Mouse (Mus musculus): ENCODE data around the gene Zfp53. TPM values are rescaled to one million over a fixed set of nuclear protein-coding genes. Genes with fewer than 3 reads are reported as not detected.

Zfp53 gene
- total and polyA plus RNA-seq, 3 experiments = 2.6 to 15.1 (median 8.5) TPM

GRCm38 (mm10) chr17:21504524-21504923, 15.7 kb downstream of the Zfp53 start:
- TF ChIP-seq GATA2 (IDR thresholded peaks at IDR 0.05; ENCODE audit: borderline replicate concordance, low read depth, low read length) (no peak), CTCF (IDR thresholded peaks at IDR 0.05; ENCODE audit: low read depth, low read length) (no peak), GATA1 (IDR thresholded peaks at IDR 0.05; ENCODE audit: borderline replicate concordance, low read length) (no peak), TAL1 (conservative IDR thresholded peaks at IDR 0.05; ENCODE audit: low read depth, low read length) (no peak), POLR2AphosphoS5 (IDR thresholded peaks at IDR 0.05; ENCODE audit: insufficient replicate concordance, low read depth, low read length) (no peak)
- ATAC-seq (ENCODE audit: extremely low read depth, insufficient number of reproducible peaks, low FRiP score, poor library complexity, severe bottlenecking) = no peak
- no peak for DNase-seq (ENCODE audit: low spot score)
- H3K4me1 ChIP-seq (ENCODE audit: insufficient read depth, low read depth, low read length) = no peaks in the 10 kb centered on the region
- no peaks in the 10 kb centered on the region for H3K27me3 ChIP-seq (ENCODE audit: insufficient read depth, low read length)
- H3K4me3 ChIP-seq (ENCODE audit: low read depth, low read length) = no peak overlapping the region
- no peaks in the 10 kb centered on the region for H3K9me3 ChIP-seq (replicated peaks)
- peaks cover 32% of the 10 kb centered on the region for H3K36me3 ChIP-seq (replicated peaks)

DNA sequence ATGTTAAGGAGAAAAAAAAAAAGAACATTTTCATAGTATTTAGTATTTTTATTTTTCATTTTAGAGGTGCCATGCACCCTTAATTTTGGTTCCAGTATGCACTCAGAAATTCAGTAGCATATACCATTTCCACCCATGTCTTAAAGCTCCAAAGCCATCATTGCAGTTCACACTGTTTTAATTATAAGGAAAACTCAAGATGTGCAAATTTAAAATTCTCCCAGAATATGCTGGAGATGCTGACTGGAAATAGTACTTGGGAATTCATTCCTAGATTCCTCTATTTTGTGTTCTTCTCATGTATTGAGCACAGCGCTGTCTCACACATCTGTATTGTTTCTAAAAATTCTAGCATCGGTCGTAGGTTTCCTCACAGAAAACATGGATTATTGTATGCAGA, 17.5 kb downstream of the Zfp53 start:
- H3K36me3 ChIP-seq (replicated peaks) = peaks cover 33% of the 10 kb centered on the region
- DNase-seq (ENCODE audit: low spot score) = no peak
- TF ChIP-seq GATA1 (IDR thresholded peaks at IDR 0.05; ENCODE audit: borderline replicate concordance, low read length) (no peak), TAL1 (conservative IDR thresholded peaks at IDR 0.05; ENCODE audit: low read depth, low read length) (no peak), GATA2 (IDR thresholded peaks at IDR 0.05; ENCODE audit: borderline replicate concordance, low read depth, low read length) (no peak), CTCF (IDR thresholded peaks at IDR 0.05; ENCODE audit: low read depth, low read length) (no peak), POLR2AphosphoS5 (IDR thresholded peaks at IDR 0.05; ENCODE audit: insufficient replicate concordance, low read depth, low read length) (no peak)

DNA sequence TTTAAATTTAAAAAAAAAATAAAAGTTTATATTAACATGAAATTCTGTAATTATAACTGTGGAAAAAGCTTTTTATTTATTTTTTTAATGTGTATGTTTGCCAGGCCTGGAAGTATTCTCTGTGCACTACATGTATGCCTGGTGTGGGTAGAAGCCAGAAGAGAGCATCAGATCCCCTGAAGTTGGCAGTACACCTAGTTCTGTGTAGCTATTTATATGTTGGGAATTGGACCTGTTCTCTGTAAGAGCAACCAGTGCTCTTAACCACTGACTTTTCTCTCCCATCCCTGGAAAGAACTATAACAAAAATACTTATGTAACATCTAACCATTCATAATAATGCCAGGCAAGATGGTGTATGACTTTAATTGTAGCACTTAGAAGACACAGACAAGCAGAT, 21.0 kb downstream of the Zfp53 start:
- no peak overlapping the region for H3K4me3 ChIP-seq (ENCODE audit: low read depth, low read length)
- H3K4me1 ChIP-seq (ENCODE audit: insufficient read depth, low read depth, low read length) = no peaks in the 10 kb centered on the region
- no peak for DNase-seq (ENCODE audit: low spot score)
- peaks cover 34% of the 10 kb centered on the region for H3K36me3 ChIP-seq (replicated peaks)
- TF ChIP-seq GATA1 (IDR thresholded peaks at IDR 0.05; ENCODE audit: borderline replicate concordance, low read length) = no peak
- no peak for TF ChIP-seq POLR2AphosphoS5 (IDR thresholded peaks at IDR 0.05; ENCODE audit: insufficient replicate concordance, low read depth, low read length)
- H3K9me3 ChIP-seq (replicated peaks) = no peaks in the 10 kb centered on the region
- H3K27me3 ChIP-seq (ENCODE audit: insufficient read depth, low read length) = no peaks in the 10 kb centered on the region
- no peak for ATAC-seq (ENCODE audit: extremely low read depth, insufficient number of reproducible peaks, low FRiP score, poor library complexity, severe bottlenecking)

More for the DNA sequence above, 17.5 kb downstream of the Zfp53 start:
- no peak overlapping the region for H3K4me3 ChIP-seq (ENCODE audit: low read depth, low read length)
- H3K9me3 ChIP-seq (replicated peaks) = no peaks in the 10 kb centered on the region
- no peaks in the 10 kb centered on the region for H3K4me1 ChIP-seq (ENCODE audit: insufficient read depth, low read depth, low read length)
- no peaks in the 10 kb centered on the region for H3K27me3 ChIP-seq (ENCODE audit: insufficient read depth, low read length)
- no peak for ATAC-seq (ENCODE audit: extremely low read depth, insufficient number of reproducible peaks, low FRiP score, poor library complexity, severe bottlenecking)

DNA sequence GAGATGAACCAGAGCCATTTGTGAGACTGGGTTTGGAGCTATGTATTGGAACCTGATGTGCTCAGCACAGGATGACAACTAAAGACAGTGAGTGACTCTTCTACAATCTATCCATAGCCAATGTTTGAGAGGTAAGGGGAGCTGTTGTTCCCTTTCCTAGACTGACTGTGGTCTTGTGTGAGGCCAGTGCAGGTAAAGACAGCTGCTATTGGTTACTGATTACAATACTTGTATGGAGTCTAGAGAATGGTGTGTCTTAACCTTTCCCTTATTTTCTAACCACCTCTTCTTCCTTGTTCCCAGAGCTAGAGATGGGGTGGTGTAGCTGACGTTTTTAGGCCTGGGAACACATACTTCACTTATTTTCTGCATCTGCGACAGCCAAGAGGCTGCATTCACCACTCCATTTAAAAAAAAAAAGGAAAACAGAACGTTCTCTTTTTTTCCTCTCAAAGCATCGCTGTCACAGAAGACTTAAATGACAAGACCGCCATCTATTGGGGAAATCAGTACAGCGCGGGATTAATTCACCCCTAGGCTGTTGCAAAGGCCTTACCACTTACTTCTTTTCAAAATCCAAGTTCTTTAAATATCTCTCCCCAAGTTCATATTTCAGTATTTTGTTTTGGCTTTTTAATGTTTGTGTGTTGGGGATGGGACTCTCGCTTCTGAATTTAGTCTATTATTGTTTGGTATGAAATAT, 26.8 kb downstream of the Zfp53 start:
- peak; percentile 37 for DNase-seq (ENCODE audit: low spot score)
- TF ChIP-seq GATA2 (IDR thresholded peaks at IDR 0.05; ENCODE audit: borderline replicate concordance, low read depth, low read length) = no peak
- TF ChIP-seq GATA1 (IDR thresholded peaks at IDR 0.05; ENCODE audit: borderline replicate concordance, low read length) = no peak
- TF ChIP-seq CTCF (IDR thresholded peaks at IDR 0.05; ENCODE audit: low read depth, low read length) = no peak
- TF ChIP-seq TAL1 (conservative IDR thresholded peaks at IDR 0.05; ENCODE audit: low read depth, low read length) = no peak
- TF ChIP-seq POLR2AphosphoS5 (IDR thresholded peaks at IDR 0.05; ENCODE audit: insufficient replicate concordance, low read depth, low read length) = no peak

GRCm38 (mm10) chr17:21516201-21517129, 27.7 kb downstream of the Zfp53 start:
- DNase-seq (ENCODE audit: low spot score) = peak; percentile 80
- TF ChIP-seq TAL1 (conservative IDR thresholded peaks at IDR 0.05; ENCODE audit: low read depth, low read length) (no peak), CTCF (IDR thresholded peaks at IDR 0.05; ENCODE audit: low read depth, low read length) (no peak), POLR2AphosphoS5 (IDR thresholded peaks at IDR 0.05; ENCODE audit: insufficient replicate concordance, low read depth, low read length) (no peak)
- H3K4me3 ChIP-seq (ENCODE audit: low read depth, low read length) = peak overlapping the region; percentile 75

More for the DNA sequence above, 26.8 kb downstream of the Zfp53 start:
- peak; percentile 67; the same call in 1 of the 2 replicates for ATAC-seq (ENCODE audit: extremely low read depth, insufficient number of reproducible peaks, low FRiP score, poor library complexity, severe bottlenecking)
- peaks cover 12% of the 10 kb centered on the region for H3K4me1 ChIP-seq (ENCODE audit: insufficient read depth, low read depth, low read length)
- peaks cover 5% of the 10 kb centered on the region for H3K36me3 ChIP-seq (replicated peaks)
- no peaks in the 10 kb centered on the region for H3K27me3 ChIP-seq (ENCODE audit: insufficient read depth, low read length)
- H3K4me3 ChIP-seq (ENCODE audit: low read depth, low read length) = peak overlapping the region; percentile 75; the same call in 1 of the 2 replicates
- H3K9me3 ChIP-seq (replicated peaks) = no peaks in the 10 kb centered on the region

DNA sequence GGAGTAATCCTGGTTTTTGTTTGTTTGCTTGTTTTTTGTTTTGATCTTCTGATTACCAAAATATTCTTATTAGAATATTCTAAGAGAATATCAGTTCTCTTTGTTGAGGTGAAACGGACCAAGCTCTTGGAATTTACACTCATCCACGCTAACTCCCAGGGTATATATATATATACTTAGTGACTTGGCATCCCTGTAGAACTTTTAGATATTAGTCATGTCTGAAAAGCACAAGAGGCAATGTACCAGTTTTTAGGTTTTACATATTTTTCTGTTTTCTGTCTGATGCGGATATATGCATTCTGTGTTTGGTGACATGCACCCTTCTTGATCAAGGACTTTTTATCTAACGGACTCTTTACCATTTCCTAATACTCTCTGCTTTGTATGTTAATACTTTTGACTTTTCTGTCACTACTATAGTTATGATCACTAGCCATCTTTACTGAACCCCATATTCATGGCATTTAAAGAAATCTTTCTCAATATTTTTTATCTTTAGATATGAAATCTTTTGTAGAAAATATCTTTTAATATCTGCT, 28.4 kb downstream of the Zfp53 start:
- no peak for TF ChIP-seq CTCF (IDR thresholded peaks at IDR 0.05; ENCODE audit: low read depth, low read length)
- no peak for TF ChIP-seq GATA2 (IDR thresholded peaks at IDR 0.05; ENCODE audit: borderline replicate concordance, low read depth, low read length)
- TF ChIP-seq POLR2AphosphoS5 (IDR thresholded peaks at IDR 0.05; ENCODE audit: insufficient replicate concordance, low read depth, low read length) = no peak
- TF ChIP-seq TAL1 (conservative IDR thresholded peaks at IDR 0.05; ENCODE audit: low read depth, low read length) = no peak
- no peak for TF ChIP-seq GATA1 (IDR thresholded peaks at IDR 0.05; ENCODE audit: borderline replicate concordance, low read length)
- ATAC-seq (ENCODE audit: extremely low read depth, insufficient number of reproducible peaks, low FRiP score, poor library complexity, severe bottlenecking) = no peak
- no peak for DNase-seq (ENCODE audit: low spot score)

More at GRCm38 (mm10) chr17:21516201-21517129, 27.7 kb downstream of the Zfp53 start:
- no peaks in the 10 kb centered on the region for H3K27me3 ChIP-seq (ENCODE audit: insufficient read depth, low read length)
- ATAC-seq (ENCODE audit: extremely low read depth, insufficient number of reproducible peaks, low FRiP score, poor library complexity, severe bottlenecking) = peak; percentile 86
- H3K9me3 ChIP-seq (replicated peaks) = no peaks in the 10 kb centered on the region
- H3K36me3 ChIP-seq (replicated peaks) = peaks cover 3% of the 10 kb centered on the region
- H3K4me1 ChIP-seq (ENCODE audit: insufficient read depth, low read depth, low read length) = peaks cover 12% of the 10 kb centered on the region

More for the DNA sequence above, 28.4 kb downstream of the Zfp53 start:
- Histone ChIP-seq H3K4me1 (ENCODE audit: insufficient read depth, low read depth, low read length) (peaks cover 12% of the 10 kb centered on the region), H3K9me3 (replicated peaks) (no peaks in the 10 kb centered on the region), H3K4me3 (ENCODE audit: low read depth, low read length) (peak overlapping the region; percentile 75), H3K27me3 (ENCODE audit: insufficient read depth, low read length) (no peaks in the 10 kb centered on the region), H3K36me3 (replicated peaks) (no peaks in the 10 kb centered on the region)
